Mouse (Mus musculus) naive thymus-derived CD4-positive, alpha-beta T cell, adult 2 months (primary cell): ENCODE data around the gene Sipa1.

Experiments used
- DNase-seq: peaks from one replicate; pipeline ENCODE4 v3.0.0-alpha.2; 2011; ENCODE audit warnings: low read depth

The Sipa1 gene

GRCm38 (mm10) chr19:5645280-5645679 lies 18.2 kb downstream of the Sipa1 start:
- DNase-seq: no peak

GRCm38 (mm10) chr19:5641641-5642040 lies 21.9 kb downstream of the Sipa1 start:
- no peak for DNase-seq

- DNase-seq: no peak
Measured at GRCm38 (mm10) chr19:5641021-5641420, 22.5 kb downstream of the Sipa1 start.

- no peak for DNase-seq
Measured at GRCm38 (mm10) chr19:5640339-5640738, 23.2 kb downstream of the Sipa1 start.

- DNase-seq: no peak
Measured at GRCm38 (mm10) chr19:5638416-5639005, 25.0 kb downstream of the Sipa1 start.

- DNase-seq: peak; percentile 92
Measured at GRCm38 (mm10) chr19:5637069-5638047, 26.1 kb downstream of the Sipa1 start, which contains the start of gene Rela. Gene Rela, plus strand, starts transcription at chr19:5637483.

- no peak for DNase-seq
Measured at GRCm38 (mm10) chr19:5636571-5637041, 26.9 kb downstream of the Sipa1 start.

- DNase-seq: no peak
Measured at GRCm38 (mm10) chr19:5636036-5636570, 27.4 kb downstream of the Sipa1 start.

- DNase-seq: no peak
Measured at GRCm38 (mm10) chr19:5632120-5632519, 31.4 kb downstream of the Sipa1 start.

- no peak for DNase-seq
Measured at GRCm38 (mm10) chr19:5629907-5630306, 33.6 kb downstream of the Sipa1 start.

GRCm38 (mm10) chr19:5625311-5625710 lies 38.2 kb downstream of the Sipa1 start:
- no peak for DNase-seq

GRCm38 (mm10) chr19:5621884-5622283 lies 41.6 kb downstream of the Sipa1 start:
- no peak for DNase-seq

GRCm38 (mm10) chr19:5620007-5620406 lies 43.5 kb downstream of the Sipa1 start:
- no peak for DNase-seq

- DNase-seq: no peak
Measured at GRCm38 (mm10) chr19:5614953-5615352, 48.6 kb downstream of the Sipa1 start.

- no peak for DNase-seq
Measured at GRCm38 (mm10) chr19:5612762-5613411, 50.6 kb downstream of the Sipa1 start.

GRCm38 (mm10) chr19:5611973-5612372 lies 51.5 kb downstream of the Sipa1 start:
- no peak for DNase-seq

GRCm38 (mm10) chr19:5609547-5610404 lies 53.7 kb downstream of the Sipa1 start, which contains the start of gene Kat5:
Gene Kat5, minus strand, starts transcription at chr19:5610237.
- peak; percentile 95 for DNase-seq

- no peak for DNase-seq
Measured at GRCm38 (mm10) chr19:5609171-5609546, 54.3 kb downstream of the Sipa1 start.

- no peak for DNase-seq
Measured at GRCm38 (mm10) chr19:5608707-5609106, 54.8 kb downstream of the Sipa1 start.

- no peak for DNase-seq
Measured at GRCm38 (mm10) chr19:5607705-5608410, 55.6 kb downstream of the Sipa1 start.

- no peak for DNase-seq
Measured at GRCm38 (mm10) chr19:5606196-5606595, 57.3 kb downstream of the Sipa1 start.
